In genomic region chr8:57317107-57317506, GRCm38 (mm10) we compare ENCODE assay signal across 22 mouse cellular contexts. TPM values are rescaled to one million over a fixed set of nuclear protein-coding genes. Genes with fewer than 3 reads are reported as not detected.
DNase-seq lines count a peak whose midpoint lies in the region; ATAC-seq lines count a peak whose summit lies in the region.
"Had no signal": no experiment of that assay in that cellular context is flagged by ENCODE, and none has a peak within 500 bp of the region (broad histone marks: within the 10 kb centered on the region; RNA-seq: fewer than 3 reads in every experiment).

No protein-coding gene starts in this region.

- intact Hi-C loops in heart, postnatal 36 days (cut with DNase I): loop anchor here (5.0 to 10.0 kb wide), 2 partner anchors 332 to 435 kb away; no protein-coding TSS in a partner anchor

- DNase-seq in heart, postnatal 36 days: no peak
- DNase-seq in embryo, embryonic 9.5 days (ENCODE audit: extremely low spot score): peak; percentile 15
- DNase-seq in embryonic facial prominence, embryonic 14.5 days (ENCODE audit: low spot score): no peak
- no peak for DNase-seq in limb, embryonic 11.5 days (ENCODE audit: low spot score)
- DNase-seq in gastrocnemius, postnatal 25 days: no peak
- no peak for DNase-seq in layer of hippocampus, adult 11-12 months (ENCODE audit: low spot score)
- no peak for DNase-seq in layer of hippocampus, postnatal 36 days
- DNase-seq: cerebellum, postnatal 25 days; forebrain, postnatal 0 days; kidney, adult 18-20 months; kidney, postnatal 25 days; left cerebral cortex, postnatal 4 days; lung, adult 18-20 months; lung, postnatal 4 days; right cerebral cortex, postnatal 4 days; thymus, adult 2 months had no signal

- H3K27me3 ChIP-seq in heart, embryonic 12.5 days (replicated peaks): no peaks in the 10 kb centered on the region
- H3K27me3 ChIP-seq in embryonic facial prominence, embryonic 14.5 days (replicated peaks; ENCODE audit: control insufficient read depth, insufficient read depth, low read length): peaks cover 96% of the 10 kb centered on the region
- H3K27me3 ChIP-seq in limb, embryonic 11.5 days (ENCODE audit: control insufficient read depth, insufficient read depth, low read length): peaks cover 5% of the 10 kb centered on the region

- no peak for ATAC-seq in heart, embryonic 12.5 days (ENCODE audit: insufficient number of reproducible peaks, low FRiP score)
- no peak for ATAC-seq in embryonic facial prominence, embryonic 14.5 days (ENCODE audit: low read depth)
- no peak for ATAC-seq in limb, embryonic 11.5 days (ENCODE audit: insufficient number of reproducible peaks, low FRiP score, low TSS enrichment, low read depth)
- ATAC-seq: forebrain, postnatal 0 days; midbrain, embryonic 13.5 days had no signal

- peak overlapping the region; percentile 68 for H3K9ac ChIP-seq in heart, embryonic 12.5 days
- H3K9ac ChIP-seq in embryonic facial prominence, embryonic 14.5 days (ENCODE audit: low read depth, low read length): peak overlapping the region; percentile 43; the same call in 1 of the 2 replicates
- H3K9ac ChIP-seq in limb, embryonic 11.5 days (ENCODE audit: low read length): peak overlapping the region; percentile 49
- H3K9ac ChIP-seq: forebrain, postnatal 0 days; midbrain, embryonic 13.5 days; neural tube, embryonic 12.5 days had no signal

- H3K4me2 ChIP-seq in heart, embryonic 12.5 days: peak overlapping the region; percentile 70
- H3K4me2 ChIP-seq in embryonic facial prominence, embryonic 14.5 days (ENCODE audit: low read depth, low read length): peak overlapping the region; percentile 67
- peak overlapping the region; percentile 61 for H3K4me2 ChIP-seq in limb, embryonic 11.5 days (ENCODE audit: low read depth, severe bottlenecking)
- H3K4me2 ChIP-seq: midbrain, embryonic 13.5 days; neural tube, embryonic 12.5 days had no signal

- H3K4me1 ChIP-seq in heart, embryonic 12.5 days (replicated peaks): peaks cover 26% of the 10 kb centered on the region
- peaks cover 9% of the 10 kb centered on the region for H3K4me1 ChIP-seq in embryonic facial prominence, embryonic 14.5 days (ENCODE audit: control insufficient read depth, insufficient read depth, low read length)
- H3K4me1 ChIP-seq in limb, embryonic 11.5 days (ENCODE audit: control insufficient read depth, insufficient read depth, low read length): peaks cover 5% of the 10 kb centered on the region

- peak overlapping the region; percentile 35 for H3K4me3 ChIP-seq in heart, embryonic 12.5 days
- H3K4me3 ChIP-seq in embryonic facial prominence, embryonic 14.5 days (ENCODE audit: low read depth, low read length): peak overlapping the region; percentile 9; the same call in 1 of the 2 replicates
- H3K4me3 ChIP-seq in limb, embryonic 11.5 days (ENCODE audit: low read depth, low read length): 0 out of 2 replicates have a peak overlapping the region, but pooled peaks have one; percentile 6
- H3K4me3 ChIP-seq: hindbrain, embryonic 10.5 days; midbrain, embryonic 13.5 days; neural tube, embryonic 12.5 days had no signal

- no peaks in the 10 kb centered on the region for H3K9me3 ChIP-seq in heart, embryonic 12.5 days (replicated peaks)
- H3K9me3 ChIP-seq in embryonic facial prominence, embryonic 14.5 days (ENCODE audit: control insufficient read depth, low read length): no peaks in the 10 kb centered on the region
- no peaks in the 10 kb centered on the region for H3K9me3 ChIP-seq in limb, embryonic 11.5 days (ENCODE audit: control insufficient read depth, low read length)
- H3K9me3 ChIP-seq: hindbrain, embryonic 10.5 days; midbrain, embryonic 13.5 days; neural tube, embryonic 12.5 days had no signal

- H3K27ac ChIP-seq in heart, embryonic 12.5 days (ENCODE audit: poor library complexity, severe bottlenecking): peak overlapping the region; percentile 74
- H3K27ac ChIP-seq in embryonic facial prominence, embryonic 14.5 days (replicated peaks; ENCODE audit: low read depth, low read length): no peak overlapping the region
- no peak overlapping the region for H3K27ac ChIP-seq in limb, embryonic 11.5 days (replicated peaks; ENCODE audit: low read depth, low read length)
- H3K27ac ChIP-seq: hindbrain, embryonic 10.5 days; midbrain, embryonic 13.5 days; neural tube, embryonic 12.5 days had no signal

- no peaks in the 10 kb centered on the region; the same call in 1 of the 2 replicates for H3K36me3 ChIP-seq in heart, embryonic 12.5 days
- no peaks in the 10 kb centered on the region for H3K36me3 ChIP-seq in embryonic facial prominence, embryonic 14.5 days (ENCODE audit: control insufficient read depth, insufficient read depth, low read length)
- H3K36me3 ChIP-seq in limb, embryonic 11.5 days (ENCODE audit: control insufficient read depth, insufficient read depth, low read length): no peaks in the 10 kb centered on the region
- H3K36me3 ChIP-seq: hindbrain, embryonic 10.5 days; midbrain, embryonic 13.5 days; neural tube, embryonic 12.5 days had no signal

RNA-seq across cellular contexts. Expression of gene Hand2, which starts 3.7 kb away (rescaled TPM):
- 18.0 and 19.4 TPM in 2 replicates for polyA plus RNA-seq in heart, embryonic 12.5 days (2016; fragmentation: Nextera tagmentation; extraction: Ambion mirVana)
- 10 to 100 TPM; 53.8 to 68.2 TPM for total RNA-seq in heart, postnatal 36 days (2021)
- 2.9 and 3.6 TPM in 2 replicates for polyA plus RNA-seq in embryonic facial prominence, embryonic 14.5 days (2014; fragmentation: Nextera tagmentation; extraction: Ambion mirVana)
- 27.3 and 30.3 TPM in 2 replicates for polyA plus RNA-seq in limb, embryonic 11.5 days (2014; fragmentation: Nextera tagmentation; extraction: Ambion mirVana)
- under 1 TPM in 1 of 2 experiments, not detected in 1; 0.21 TPM for total RNA-seq in gastrocnemius, postnatal 25 days (2021)
- not detected for total RNA-seq in layer of hippocampus, postnatal 36 days (2021)
- total RNA-seq: forebrain, postnatal 0 days; layer of hippocampus, postnatal 25 days; left cerebral cortex, postnatal 4 days had no signal
- polyA plus RNA-seq: C2C12; forebrain, postnatal 0 days; hindbrain, embryonic 10.5 days; midbrain, embryonic 13.5 days had no signal

Comparison
In these comparisons a context has a peak if more than half of its experiments do, and no peak if none do; other contexts are left out.
1. RNA of gene Hand2, which starts 3.7 kb away (total RNA-seq): 53.8 to 68.2 TPM in heart, postnatal 36 days; 0.21 TPM in gastrocnemius, postnatal 25 days and not detected in layer of hippocampus, postnatal 36 days; every median in the first group is over 10 times any median in the second.
2. Peak in every context shown above with its lines, with median percentiles within 50 percentile points of each other: H3K4me2 ChIP-seq, H3K4me3 ChIP-seq and H3K9ac ChIP-seq.